Mouse (Mus musculus): Measurements from ENCODE around the gene Ranbp1. TPM values are rescaled to one million over a fixed set of nuclear protein-coding genes. Genes with fewer than 3 reads are reported as not detected.
A peak's percentile ranks its signal among the peaks of the same experiment; 100 is the strongest.

The Ranbp1 gene
- polyA plus RNA-seq, 1 experiment from 2014 or later, result 846 TPM

DNA sequence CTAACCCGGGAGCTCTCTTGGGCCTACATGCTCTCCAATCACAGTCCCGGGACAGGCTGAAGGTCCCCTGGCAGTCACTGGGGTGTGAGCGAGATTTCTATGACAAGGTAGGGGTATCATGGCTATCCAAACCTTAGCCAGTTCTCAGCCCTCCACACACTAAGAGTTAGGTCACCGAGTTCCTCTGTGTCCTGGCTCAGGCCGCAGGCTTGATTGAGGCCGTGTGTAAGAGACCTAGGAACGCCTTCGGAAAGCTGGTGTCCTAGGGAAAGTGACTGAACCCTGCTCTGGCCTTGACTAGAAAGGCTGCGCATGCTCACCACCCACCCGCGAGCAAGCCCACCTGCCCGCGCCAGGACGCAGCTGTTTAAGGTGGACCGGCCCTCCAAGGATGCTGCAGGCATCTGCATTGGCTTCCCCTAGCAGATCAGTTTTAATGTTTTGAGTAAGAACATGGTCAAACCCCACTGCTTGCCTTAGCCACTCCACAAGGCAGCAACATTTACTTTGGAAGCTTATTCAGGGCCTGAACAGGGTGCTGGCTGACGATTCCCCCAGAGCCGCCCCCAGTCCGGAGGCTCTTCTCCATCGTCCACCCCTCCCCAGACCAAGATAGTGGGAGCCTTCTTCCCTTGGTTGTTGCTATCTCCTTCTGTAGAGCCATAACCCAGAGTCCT is 13.0 kb downstream of the Ranbp1 start:
- 3% methylated on average over 19 of the region's 19 CpGs for WGBS
- H3K9me3 ChIP-seq (ENCODE audit: control insufficient read depth, low read length), result no peaks in the 10 kb centered on the region
- peak overlapping the region; percentile 88 for H3K9ac ChIP-seq (ENCODE audit: low read depth, low read length)
- H3K36me3 ChIP-seq (ENCODE audit: control insufficient read depth, insufficient read depth, low read length), result peaks cover 27% of the 10 kb centered on the region
- peaks cover 18% of the 10 kb centered on the region; the same call in 1 of the 2 replicates for H3K4me1 ChIP-seq (ENCODE audit: control insufficient read depth, insufficient read depth, low read length)
- H3K4me2 ChIP-seq (replicated peaks; ENCODE audit: low read depth, low read length), result peak overlapping the region; percentile 85
- peak; percentile 79 for ATAC-seq (ENCODE audit: low FRiP score, low TSS enrichment)
- H3K4me3 ChIP-seq (ENCODE audit: low read length), result peak overlapping the region; percentile 91
- H3K27ac ChIP-seq (ENCODE audit: low read depth, low read length), result peak overlapping the region; percentile 88
- H3K27me3 ChIP-seq (ENCODE audit: control insufficient read depth, insufficient read depth, low read length), result no peaks in the 10 kb centered on the region

- Histone ChIP-seq H3K36me3 (ENCODE audit: control insufficient read depth, insufficient read depth, low read length) (peaks cover 20% of the 10 kb centered on the region), H3K27me3 (ENCODE audit: control insufficient read depth, insufficient read depth, low read length) (no peaks in the 10 kb centered on the region), H3K4me3 (ENCODE audit: low read length) (peak within 1 kb of the TSS; percentile 91), H3K9me3 (ENCODE audit: control insufficient read depth, low read length) (no peaks in the 10 kb centered on the region), H3K27ac (ENCODE audit: low read depth, low read length) (peak within 1 kb of the TSS; percentile 88), H3K4me1 (ENCODE audit: control insufficient read depth, insufficient read depth, low read length) (peaks cover 24% of the 10 kb centered on the region; the same call in 1 of the 2 replicates), H3K4me2 (replicated peaks; ENCODE audit: low read depth, low read length) (peak within 1 kb of the TSS; percentile 85), H3K9ac (ENCODE audit: low read depth, low read length) (peak within 1 kb of the TSS; percentile 88)
- under 1% methylated on average over 54 of the region's 79 CpGs for WGBS
- peak; percentile 81 for ATAC-seq (ENCODE audit: low FRiP score, low TSS enrichment)
These were observed 13.7 kb downstream of the Ranbp1 start, which contains the start of gene Zdhhc8 for GRCm38 (mm10) chr16:18234671-18235388. Zdhhc8 (minus strand) TSS chr16:18235136.

DNA sequence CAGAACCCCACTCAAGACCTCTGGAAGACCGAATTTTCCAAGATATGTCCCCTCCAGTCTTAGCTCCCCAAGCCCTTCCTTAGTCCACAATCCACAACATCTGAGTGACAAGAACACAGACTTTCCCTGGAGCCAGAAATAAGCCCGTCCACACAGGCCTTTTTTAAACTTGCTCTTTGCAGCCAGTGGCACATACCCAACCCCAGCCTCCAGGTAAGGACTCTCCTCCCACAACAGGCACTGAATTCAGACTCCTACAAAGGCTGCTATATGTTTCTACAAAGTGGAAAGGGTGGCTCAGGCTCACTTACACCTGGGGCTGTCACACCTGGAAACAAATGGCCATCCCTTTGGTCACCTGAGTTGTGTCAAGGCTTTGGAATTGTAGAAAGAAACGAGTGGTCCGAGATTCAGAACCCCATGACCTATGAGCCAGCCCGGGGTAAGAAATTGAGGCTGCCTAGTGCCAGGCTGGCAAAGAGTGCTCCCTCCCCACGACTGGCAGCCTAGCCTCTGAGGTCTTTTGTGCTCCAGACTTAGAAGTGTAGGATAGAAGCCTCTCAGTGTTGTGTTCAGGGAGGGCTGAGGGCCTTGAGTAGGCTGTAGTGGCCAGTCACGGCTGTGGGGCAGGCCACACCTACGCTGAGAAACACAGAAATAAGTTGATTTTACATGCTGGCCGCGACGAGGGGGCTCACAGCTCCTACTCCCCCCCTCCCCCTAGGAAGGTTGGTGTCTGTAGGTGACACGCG is 14.4 kb downstream of the Ranbp1 start:
- Histone ChIP-seq H3K36me3 (ENCODE audit: control insufficient read depth, insufficient read depth, low read length) (peaks cover 14% of the 10 kb centered on the region), H3K9ac (ENCODE audit: low read depth, low read length) (peak overlapping the region; percentile 88), H3K27me3 (ENCODE audit: control insufficient read depth, insufficient read depth, low read length) (no peaks in the 10 kb centered on the region), H3K9me3 (ENCODE audit: control insufficient read depth, low read length) (no peaks in the 10 kb centered on the region), H3K27ac (ENCODE audit: low read depth, low read length) (peak overlapping the region; percentile 59; the same call in 1 of the 2 replicates), H3K4me2 (replicated peaks; ENCODE audit: low read depth, low read length) (peak overlapping the region; percentile 85), H3K4me1 (ENCODE audit: control insufficient read depth, insufficient read depth, low read length) (peaks cover 26% of the 10 kb centered on the region; the same call in 1 of the 2 replicates), H3K4me3 (ENCODE audit: low read length) (peak overlapping the region; percentile 91)
- ATAC-seq (ENCODE audit: low FRiP score, low TSS enrichment), result no peak; the same call in 1 of the 2 replicates
- WGBS, result 17% methylated on average over 13 of the region's 13 CpGs

- no peak for ATAC-seq (ENCODE audit: low FRiP score, low TSS enrichment)
- 41% methylated on average over 1 of the region's 1 CpGs for whole genome bisulfite sequencing
These were observed 15.1 kb downstream of the Ranbp1 start for GRCm38 (mm10) chr16:18233451-18233850.

GRCm38 (mm10) chr16:18231451-18231850 is 17.1 kb downstream of the Ranbp1 start:
- Histone ChIP-seq H3K27me3 (ENCODE audit: control insufficient read depth, insufficient read depth, low read length) (no peaks in the 10 kb centered on the region), H3K4me3 (ENCODE audit: low read length) (no peak overlapping the region), H3K27ac (ENCODE audit: low read depth, low read length) (no peak overlapping the region), H3K36me3 (ENCODE audit: control insufficient read depth, insufficient read depth, low read length) (peaks cover 19% of the 10 kb centered on the region), H3K9ac (ENCODE audit: low read depth, low read length) (0 out of 2 replicates have a peak overlapping the region, but pooled peaks have one; percentile 12), H3K4me1 (ENCODE audit: control insufficient read depth, insufficient read depth, low read length) (peaks cover 26% of the 10 kb centered on the region; the same call in 1 of the 2 replicates), H3K9me3 (ENCODE audit: control insufficient read depth, low read length) (no peaks in the 10 kb centered on the region), H3K4me2 (replicated peaks; ENCODE audit: low read depth, low read length) (no peak overlapping the region)
- ATAC-seq (ENCODE audit: low FRiP score, low TSS enrichment), result no peak
- WGBS, result 86% methylated on average over 4 of the region's 4 CpGs

More at GRCm38 (mm10) chr16:18233451-18233850, 15.1 kb downstream of the Ranbp1 start:
- Histone ChIP-seq H3K27ac (ENCODE audit: low read depth, low read length) (no peak overlapping the region), H3K4me1 (ENCODE audit: control insufficient read depth, insufficient read depth, low read length) (peaks cover 26% of the 10 kb centered on the region; the same call in 1 of the 2 replicates), H3K4me2 (replicated peaks; ENCODE audit: low read depth, low read length) (0 out of 2 replicates have a peak overlapping the region, but pooled peaks have one; percentile 2), H3K36me3 (ENCODE audit: control insufficient read depth, insufficient read depth, low read length) (peaks cover 9% of the 10 kb centered on the region), H3K9me3 (ENCODE audit: control insufficient read depth, low read length) (no peaks in the 10 kb centered on the region), H3K9ac (ENCODE audit: low read depth, low read length) (peak overlapping the region; percentile 88; the same call in 1 of the 2 replicates), H3K4me3 (ENCODE audit: low read length) (peak overlapping the region; percentile 91; the same call in 1 of the 2 replicates), H3K27me3 (ENCODE audit: control insufficient read depth, insufficient read depth, low read length) (no peaks in the 10 kb centered on the region)

- Histone ChIP-seq H3K4me2 (replicated peaks; ENCODE audit: low read depth, low read length) (no peak overlapping the region), H3K36me3 (ENCODE audit: control insufficient read depth, insufficient read depth, low read length) (peaks cover 23% of the 10 kb centered on the region), H3K9me3 (ENCODE audit: control insufficient read depth, low read length) (no peaks in the 10 kb centered on the region), H3K4me1 (ENCODE audit: control insufficient read depth, insufficient read depth, low read length) (peaks cover 23% of the 10 kb centered on the region; the same call in 1 of the 2 replicates), H3K4me3 (ENCODE audit: low read length) (no peak overlapping the region), H3K27me3 (ENCODE audit: control insufficient read depth, insufficient read depth, low read length) (no peaks in the 10 kb centered on the region), H3K9ac (ENCODE audit: low read depth, low read length) (no peak overlapping the region), H3K27ac (ENCODE audit: low read depth, low read length) (no peak overlapping the region)
- 86% methylated on average over 3 of the region's 3 CpGs for WGBS
- ATAC-seq (ENCODE audit: low FRiP score, low TSS enrichment), result no peak
These were observed 17.5 kb downstream of the Ranbp1 start for GRCm38 (mm10) chr16:18231047-18231446.

DNA sequence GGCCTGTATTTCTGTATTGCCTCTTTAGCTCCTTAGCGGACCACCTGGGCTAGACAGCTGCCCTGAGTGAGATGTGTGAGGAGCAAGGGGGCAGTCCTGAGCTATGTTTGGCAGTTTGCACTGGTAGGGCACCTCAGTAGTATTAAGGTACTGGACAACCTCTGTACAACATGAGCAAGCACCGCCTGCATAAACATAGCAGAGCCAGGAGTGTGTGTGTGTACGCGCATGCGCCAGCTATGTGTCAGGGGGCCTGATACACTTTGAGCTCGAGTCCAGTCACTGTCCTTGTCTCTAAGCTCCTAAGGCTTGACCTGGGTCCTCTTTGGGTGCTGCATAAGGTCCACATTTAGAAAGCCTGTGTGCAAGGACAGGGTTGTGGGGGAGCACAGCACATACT is 17.9 kb downstream of the Ranbp1 start:
- no peaks in the 10 kb centered on the region for H3K9me3 ChIP-seq (ENCODE audit: control insufficient read depth, low read length)
- no peaks in the 10 kb centered on the region for H3K27me3 ChIP-seq (ENCODE audit: control insufficient read depth, insufficient read depth, low read length)
- no peak overlapping the region for H3K4me3 ChIP-seq (ENCODE audit: low read length)
- no peak overlapping the region for H3K27ac ChIP-seq (ENCODE audit: low read depth, low read length)
- no peak for ATAC-seq (ENCODE audit: low FRiP score, low TSS enrichment)
- WGBS, result 89% methylated on average over 6 of the region's 6 CpGs
- H3K36me3 ChIP-seq (ENCODE audit: control insufficient read depth, insufficient read depth, low read length), result peaks cover 27% of the 10 kb centered on the region
- H3K4me2 ChIP-seq (replicated peaks; ENCODE audit: low read depth, low read length), result no peak overlapping the region
- peaks cover 19% of the 10 kb centered on the region; the same call in 1 of the 2 replicates for H3K4me1 ChIP-seq (ENCODE audit: control insufficient read depth, insufficient read depth, low read length)
- H3K9ac ChIP-seq (ENCODE audit: low read depth, low read length), result no peak overlapping the region

DNA sequence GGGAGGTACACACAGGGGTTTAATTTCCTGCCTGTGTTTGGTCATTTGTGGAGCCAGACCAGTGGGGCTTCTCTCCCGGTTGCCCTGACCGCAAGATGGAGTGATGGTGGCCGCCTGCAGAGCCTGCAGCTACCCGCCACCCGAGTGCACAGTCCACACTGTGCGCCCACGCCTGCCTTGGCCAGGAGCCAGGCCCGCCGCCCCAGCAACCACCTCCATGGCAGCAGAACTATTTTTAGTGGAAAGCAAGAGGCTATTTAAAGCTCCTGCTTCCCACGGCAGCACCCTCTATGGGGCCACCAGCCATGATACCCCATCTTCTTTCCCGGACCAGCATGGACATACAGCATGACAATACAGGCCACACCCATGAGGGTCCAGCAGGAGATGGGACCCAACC is 18.9 kb downstream of the Ranbp1 start:
- WGBS, result 82% methylated on average over 11 of the region's 11 CpGs
- ATAC-seq (ENCODE audit: low FRiP score, low TSS enrichment), result no peak
- Histone ChIP-seq H3K9ac (ENCODE audit: low read depth, low read length) (no peak overlapping the region), H3K27ac (ENCODE audit: low read depth, low read length) (no peak overlapping the region), H3K27me3 (ENCODE audit: control insufficient read depth, insufficient read depth, low read length) (no peaks in the 10 kb centered on the region), H3K4me3 (ENCODE audit: low read length) (no peak overlapping the region), H3K9me3 (ENCODE audit: control insufficient read depth, low read length) (no peaks in the 10 kb centered on the region), H3K4me2 (replicated peaks; ENCODE audit: low read depth, low read length) (no peak overlapping the region), H3K36me3 (ENCODE audit: control insufficient read depth, insufficient read depth, low read length) (peaks cover 37% of the 10 kb centered on the region), H3K4me1 (ENCODE audit: control insufficient read depth, insufficient read depth, low read length) (peaks cover 18% of the 10 kb centered on the region; the same call in 1 of the 2 replicates)
